Mouse (Mus musculus) adrenal gland, postnatal 10 days (tissue): Measurements from ENCODE around the gene Ap4e1. TPM values are rescaled to one million over a fixed set of nuclear protein-coding genes. Genes with fewer than 3 reads are reported as not detected.
"Not testable (repeated sequence)": the region's sequence is repeated elsewhere in the genome, so short reads cannot be mapped to it uniquely, and the experiment has no call there.

Experiments
- DNase-seq: peaks from one replicate; pipeline ENCODE4 v3.0.0; 2021; ENCODE audit warnings: mixed read lengths
- microRNA-seq: library from miRNA; unstranded; fragments of <30 nt; microRNA quantifications from one replicate; pipeline ENCODE4 v1.2.0, GENCODE M21; 2021
- total RNA-seq, 2 experiments: library from RNA; stranded (reverse); gene quantifications; 2 replicates each; pipeline ENCODE4 v1.2.3; 2021

Ap4e1 gene
- total RNA-seq, 2 experiments from 2014 or later, result 8.9 to 12.8 TPM

DNA sequence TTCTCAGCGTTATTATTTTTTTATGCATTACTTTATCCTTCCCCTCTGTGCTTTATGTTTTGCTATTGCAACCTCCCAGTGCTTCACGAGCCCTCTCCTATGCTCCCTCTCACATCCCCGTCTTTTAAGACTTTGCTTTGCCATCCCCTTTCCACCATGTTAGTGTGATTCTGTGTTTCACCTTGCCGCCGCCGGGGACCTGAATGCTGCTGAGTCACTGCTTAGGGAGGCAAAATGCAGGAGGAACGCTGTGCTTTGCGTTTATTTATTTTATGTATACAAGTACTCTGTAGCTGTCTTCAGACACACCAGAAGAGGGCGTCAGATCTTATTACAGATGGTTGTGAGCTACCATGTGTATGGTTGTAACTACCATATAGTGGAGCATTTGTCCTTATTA lies 69.1 kb downstream of the Ap4e1 start:
- DNase-seq, result no peak

DNA sequence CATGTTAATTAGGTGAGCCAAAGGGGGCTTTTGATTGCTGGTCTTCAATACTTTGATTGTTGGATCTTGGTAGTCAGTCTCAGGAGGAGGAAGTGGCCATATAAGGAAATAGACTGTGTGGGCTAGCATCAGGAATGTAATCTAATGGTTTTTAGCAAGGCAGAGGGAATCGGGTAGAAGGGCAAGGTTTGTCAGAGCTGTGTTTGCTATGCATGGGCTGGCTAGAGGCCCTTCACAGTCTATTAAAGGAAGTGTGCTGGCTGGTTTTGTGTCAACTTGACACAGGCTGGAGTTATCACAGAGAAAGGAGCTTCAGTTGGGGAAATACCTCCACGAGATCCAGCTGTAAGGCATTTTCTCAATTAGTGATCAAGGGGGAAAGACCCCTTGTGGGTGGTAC lies 70.5 kb downstream of the Ap4e1 start:
- not testable (repeated sequence) for DNase-seq

DNA sequence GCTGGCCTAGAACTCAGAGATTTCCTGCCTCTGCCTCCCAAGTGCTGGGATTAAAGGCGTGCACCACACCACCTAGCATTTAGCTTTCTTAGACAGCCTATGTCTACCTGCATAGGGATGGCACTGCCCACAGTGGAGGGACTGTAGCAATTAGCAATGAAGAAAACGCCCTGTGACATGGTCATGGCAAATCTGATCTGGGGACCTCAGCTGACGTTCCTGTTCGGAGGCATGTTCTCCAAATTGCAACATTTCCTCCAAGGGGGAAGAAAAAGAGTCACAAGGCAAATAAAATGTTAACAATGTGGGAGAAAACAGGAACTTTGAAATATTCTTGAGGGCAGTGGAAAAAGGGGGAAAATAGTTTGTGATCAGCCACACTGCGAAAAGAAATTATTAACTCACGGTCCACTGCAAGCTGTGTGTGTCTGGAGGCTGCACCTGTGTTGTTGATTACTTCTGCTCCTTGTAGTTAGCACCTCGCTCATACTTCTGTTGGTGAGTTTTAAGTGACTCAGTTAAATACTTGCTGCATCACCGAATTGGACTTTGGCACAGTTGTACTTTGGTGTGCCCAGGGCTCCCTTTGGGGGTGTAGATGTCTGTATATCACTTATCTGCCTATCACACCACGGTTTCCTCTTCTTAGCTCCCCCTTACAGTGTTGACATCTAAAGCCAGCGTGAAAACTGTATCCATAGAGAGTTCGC lies 71.5 kb downstream of the Ap4e1 start:
- DNase-seq, result no peak

DNA sequence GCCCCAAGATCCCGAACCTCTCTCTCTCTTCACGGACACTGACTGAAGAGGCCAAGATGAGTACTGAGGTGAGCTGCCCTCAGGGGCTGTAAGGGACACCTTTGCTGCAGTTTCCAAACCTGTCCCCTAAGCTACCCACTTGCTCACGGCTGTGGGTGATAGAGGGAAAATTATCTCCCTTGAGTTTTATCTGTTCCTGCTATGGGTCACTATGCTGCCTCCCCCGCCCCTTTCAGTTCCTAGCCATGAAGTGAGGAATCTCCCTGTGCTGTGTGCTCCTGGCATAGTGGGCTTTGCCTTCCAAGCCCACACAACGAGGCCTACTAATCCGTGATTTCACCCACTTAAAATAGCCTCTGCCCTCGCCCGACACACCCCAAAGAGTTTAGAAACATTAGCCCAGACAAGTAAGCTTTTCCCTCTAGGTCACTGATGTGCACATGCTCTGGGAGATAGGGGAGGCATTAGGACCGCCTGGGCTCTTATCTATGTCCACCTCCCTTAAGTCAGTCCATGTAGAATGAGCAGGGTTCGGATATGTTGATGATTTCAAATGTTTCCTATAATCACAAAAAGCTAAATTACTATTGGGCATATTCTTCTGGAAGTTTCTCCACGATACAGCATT lies 72.2 kb downstream of the Ap4e1 start:
- no peak for DNase-seq

- DNase-seq, result no peak
Observed at GRCm38 (mm10) chr2:127086235-127086634, 77.7 kb downstream of the Ap4e1 start.

GRCm38 (mm10) chr2:127090151-127090550 lies 81.6 kb downstream of the Ap4e1 start:
- DNase-seq, result not testable (repeated sequence)

DNA sequence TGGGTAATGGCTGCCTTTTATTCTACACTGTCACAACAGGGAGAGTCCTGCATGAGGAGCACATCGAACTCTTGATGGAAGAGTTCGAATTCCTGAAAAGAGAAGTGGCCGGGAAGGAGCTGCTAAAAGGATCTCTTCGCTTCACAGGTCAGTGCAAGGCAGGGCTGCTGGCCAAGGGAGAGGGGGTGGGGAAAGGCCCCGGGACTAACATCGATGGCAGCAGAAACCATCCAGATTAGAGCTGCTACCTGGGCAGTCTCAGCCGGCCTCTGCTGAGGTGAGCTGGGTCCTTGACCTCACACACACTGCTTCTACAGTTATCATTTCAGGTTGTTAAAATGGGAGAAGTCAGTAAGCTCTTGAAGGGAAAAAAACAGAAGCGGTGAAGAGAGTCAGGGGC lies 83.5 kb downstream of the Ap4e1 start:
- no peak for DNase-seq

GRCm38 (mm10) chr2:127108986-127109385 lies 100.5 kb downstream of the Ap4e1 start:
- DNase-seq, result no peak

Small RNA genes lying within 50 kb of the gene (microRNA-seq; reads per million reads assigned to microRNA genes)
- not detected for gene Gm24081

Other genes with a start within 250 kb of the Ap4e1 start
- gene Usp50, start 225.2 kb upstream of the Ap4e1 start, total RNA-seq, result not detected
- gene Trpm7, start 132.5 kb upstream of the Ap4e1 start, total RNA-seq, result 10 to 100 TPM; 42.2 to 56.3 TPM
- gene Sppl2a, start 75.5 kb upstream of the Ap4e1 start, total RNA-seq, result 10 to 100 TPM; 60.4 to 67.2 TPM
- 10 to 100 TPM; 38.7 to 39.9 TPM for gene Blvra, start 61.9 kb downstream of the Ap4e1 start, total RNA-seq
- 10 to 100 TPM; 15.8 to 18.3 TPM for gene Ncaph, start 125.2 kb downstream of the Ap4e1 start, total RNA-seq
- 10 to 100 TPM; 13.2 to 13.8 TPM for gene Itpripl1, start 134.7 kb downstream of the Ap4e1 start, total RNA-seq
- gene 1810024B03Rik, start 199.6 kb downstream of the Ap4e1 start, total RNA-seq, result 1 to 10 TPM; 1.3 to 1.8 TPM
- 10 to 100 TPM; 58.9 to 70.8 TPM for gene Snrnp200, start 199.7 kb downstream of the Ap4e1 start, total RNA-seq
- 10 to 100 TPM; 85.9 to 93.7 TPM for gene Ciao1, start 239.1 kb downstream of the Ap4e1 start, total RNA-seq
- 10 to 100 TPM; 55.4 to 56.4 TPM for gene Tmem127, start 239.2 kb downstream of the Ap4e1 start, total RNA-seq